Mouse (Mus musculus): ENCODE measurements around the gene Hoxb6. TPM values are rescaled to one million over a fixed set of nuclear protein-coding genes. Genes with fewer than 3 reads are reported as not detected.
A peak's percentile ranks its signal among the peaks of the same experiment; 100 is the strongest.

Hoxb6 gene
- polyA plus RNA-seq, 1 experiment from 2014 or later, result 1.9 TPM

DNA sequence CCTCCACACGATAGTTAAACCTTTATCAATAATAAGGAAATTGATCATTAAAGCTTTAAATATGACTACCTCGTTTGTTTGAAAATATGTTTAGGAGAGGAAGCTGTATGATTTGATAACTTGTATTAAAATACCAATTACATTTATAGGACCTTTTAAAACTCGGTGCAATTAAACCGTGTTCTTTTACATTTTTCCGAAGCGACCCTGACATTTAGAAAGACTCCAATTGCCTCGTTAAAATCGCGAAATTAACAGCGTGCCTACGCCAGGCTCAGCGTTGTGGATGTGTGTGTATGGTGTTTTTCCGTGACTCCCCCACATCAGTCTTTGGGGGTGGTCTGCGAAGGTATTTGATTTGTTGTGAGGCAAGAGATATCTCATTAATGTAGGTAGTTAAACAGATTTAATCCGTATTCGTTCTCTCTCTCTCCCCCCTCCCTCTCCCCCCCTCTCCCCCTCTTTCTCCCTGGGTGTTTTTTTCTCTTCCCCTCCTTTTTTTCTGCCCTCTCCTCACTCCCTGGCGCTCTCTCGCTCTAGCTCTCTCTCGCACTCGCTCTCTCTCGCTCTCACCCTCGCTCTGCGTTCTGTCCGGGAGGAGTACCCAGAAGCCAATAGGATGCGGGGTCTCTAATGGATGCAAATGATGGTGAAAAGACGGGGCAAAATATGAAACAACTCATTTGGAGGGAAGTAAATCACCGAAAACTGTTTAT lies 10.3 kb upstream of the Hoxb6 start, which contains the start of gene Hoxb8:
Hoxb8 (plus strand) TSS at position 51 of the 716 bp plus-strand sequence.
- H3K4me3 ChIP-seq (ENCODE audit: low read depth, low read length), result peak within 1 kb of the TSS; percentile 32; the same call in 1 of the 2 replicates
- H3K36me3 ChIP-seq (ENCODE audit: control insufficient read depth, insufficient read depth, low read length), result no peaks in the 10 kb centered on the region
- no peaks in the 10 kb centered on the region for H3K9me3 ChIP-seq (ENCODE audit: control insufficient read depth, low read length)
- peaks cover 100% of the 10 kb centered on the region for H3K27me3 ChIP-seq (replicated peaks; ENCODE audit: control insufficient read depth, insufficient read depth, low read length)
- WGBS, result 2% methylated on average over 27 of the region's 27 CpGs
- H3K27ac ChIP-seq (ENCODE audit: low read depth, low read length), result no peak within 1 kb of the TSS
- no peak for DNase-seq (ENCODE audit: low spot score)
- H3K4me2 ChIP-seq, result peak within 1 kb of the TSS; percentile 49; the same call in 1 of the 2 replicates
- no peaks in the 10 kb centered on the region for H3K4me1 ChIP-seq (replicated peaks; ENCODE audit: control insufficient read depth, insufficient read depth, low read length)
- ATAC-seq (replicated peaks; ENCODE audit: low FRiP score), result no peak
- H3K9ac ChIP-seq (ENCODE audit: low read depth, low read length), result no peak within 1 kb of the TSS

DNA sequence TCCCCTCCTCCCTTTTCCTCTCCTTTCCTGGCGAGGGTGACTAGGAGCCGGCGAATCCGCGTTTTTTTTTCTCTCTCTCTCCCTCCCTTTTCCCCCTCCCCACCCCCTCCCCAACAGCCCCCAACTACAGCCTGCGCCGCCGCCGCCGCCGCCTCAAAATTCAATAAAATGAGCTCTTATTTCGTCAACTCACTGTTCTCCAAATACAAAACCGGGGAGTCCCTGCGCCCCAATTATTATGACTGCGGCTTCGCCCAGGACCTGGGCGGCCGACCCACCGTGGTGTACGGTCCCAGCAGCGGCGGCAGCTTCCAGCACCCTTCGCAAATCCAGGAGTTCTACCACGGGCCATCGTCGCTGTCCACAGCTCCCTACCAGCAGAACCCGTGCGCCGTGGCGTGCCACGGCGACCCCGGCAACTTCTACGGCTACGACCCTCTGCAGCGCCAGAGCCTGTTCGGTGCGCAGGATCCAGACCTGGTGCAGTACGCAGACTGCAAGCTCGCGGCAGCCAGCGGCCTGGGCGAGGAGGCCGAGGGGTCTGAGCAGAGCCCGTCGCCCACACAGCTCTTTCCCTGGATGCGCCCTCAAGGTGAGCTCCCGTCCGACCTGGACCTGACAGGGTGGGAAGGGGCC lies 9.4 kb upstream of the Hoxb6 start:
- DNase-seq (ENCODE audit: low spot score), result no peak

GRCm38 (mm10) chr11:96284041-96284749 lies 8.1 kb upstream of the Hoxb6 start:
- peak overlapping the region; percentile 32 for H3K4me3 ChIP-seq (ENCODE audit: low read depth, low read length)
- H3K9me3 ChIP-seq (ENCODE audit: control insufficient read depth, low read length), result no peaks in the 10 kb centered on the region
- DNase-seq (ENCODE audit: low spot score) (no peak), ATAC-seq (replicated peaks; ENCODE audit: low FRiP score) (no peak)
- peak overlapping the region; percentile 37; the same call in 1 of the 2 replicates for H3K9ac ChIP-seq (ENCODE audit: low read depth, low read length)
- H3K36me3 ChIP-seq (ENCODE audit: control insufficient read depth, insufficient read depth, low read length), result no peaks in the 10 kb centered on the region
- H3K27me3 ChIP-seq (replicated peaks; ENCODE audit: control insufficient read depth, insufficient read depth, low read length), result peaks cover 100% of the 10 kb centered on the region
- H3K27ac ChIP-seq (ENCODE audit: low read depth, low read length), result no peak overlapping the region
- H3K4me2 ChIP-seq, result peak overlapping the region; percentile 49
- H3K4me1 ChIP-seq (replicated peaks; ENCODE audit: control insufficient read depth, insufficient read depth, low read length), result no peaks in the 10 kb centered on the region
- WGBS, result 1% methylated on average over 44 of the region's 49 CpGs

More for the DNA sequence above, 9.4 kb upstream of the Hoxb6 start:
- H3K9me3 ChIP-seq (ENCODE audit: control insufficient read depth, low read length), result no peaks in the 10 kb centered on the region
- H3K4me2 ChIP-seq, result peak overlapping the region; percentile 49
- no peak for ATAC-seq (replicated peaks; ENCODE audit: low FRiP score)
- H3K4me1 ChIP-seq (replicated peaks; ENCODE audit: control insufficient read depth, insufficient read depth, low read length), result no peaks in the 10 kb centered on the region
- no peak overlapping the region for H3K27ac ChIP-seq (ENCODE audit: low read depth, low read length)
- H3K4me3 ChIP-seq (ENCODE audit: low read depth, low read length), result peak overlapping the region; percentile 32
- WGBS, result under 1% methylated on average over 49 of the region's 49 CpGs
- peaks cover 100% of the 10 kb centered on the region for H3K27me3 ChIP-seq (replicated peaks; ENCODE audit: control insufficient read depth, insufficient read depth, low read length)
- H3K36me3 ChIP-seq (ENCODE audit: control insufficient read depth, insufficient read depth, low read length), result no peaks in the 10 kb centered on the region
- H3K9ac ChIP-seq (ENCODE audit: low read depth, low read length), result 0 out of 2 replicates have a peak overlapping the region, but pooled peaks have one; percentile 14

GRCm38 (mm10) chr11:96284774-96285734 lies 7.2 kb upstream of the Hoxb6 start:
- Histone ChIP-seq H3K4me3 (ENCODE audit: low read depth, low read length) (peak overlapping the region; percentile 32), H3K36me3 (ENCODE audit: control insufficient read depth, insufficient read depth, low read length) (no peaks in the 10 kb centered on the region), H3K4me1 (replicated peaks; ENCODE audit: control insufficient read depth, insufficient read depth, low read length) (no peaks in the 10 kb centered on the region), H3K27me3 (replicated peaks; ENCODE audit: control insufficient read depth, insufficient read depth, low read length) (peaks cover 100% of the 10 kb centered on the region), H3K4me2 (peak overlapping the region; percentile 49), H3K27ac (ENCODE audit: low read depth, low read length) (no peak overlapping the region), H3K9ac (ENCODE audit: low read depth, low read length) (no peak overlapping the region), H3K9me3 (ENCODE audit: control insufficient read depth, low read length) (no peaks in the 10 kb centered on the region)
- ATAC-seq (replicated peaks; ENCODE audit: low FRiP score), result no peak
- WGBS, result 1% methylated on average over 34 of the region's 37 CpGs
- DNase-seq (ENCODE audit: low spot score), result no peak

DNA sequence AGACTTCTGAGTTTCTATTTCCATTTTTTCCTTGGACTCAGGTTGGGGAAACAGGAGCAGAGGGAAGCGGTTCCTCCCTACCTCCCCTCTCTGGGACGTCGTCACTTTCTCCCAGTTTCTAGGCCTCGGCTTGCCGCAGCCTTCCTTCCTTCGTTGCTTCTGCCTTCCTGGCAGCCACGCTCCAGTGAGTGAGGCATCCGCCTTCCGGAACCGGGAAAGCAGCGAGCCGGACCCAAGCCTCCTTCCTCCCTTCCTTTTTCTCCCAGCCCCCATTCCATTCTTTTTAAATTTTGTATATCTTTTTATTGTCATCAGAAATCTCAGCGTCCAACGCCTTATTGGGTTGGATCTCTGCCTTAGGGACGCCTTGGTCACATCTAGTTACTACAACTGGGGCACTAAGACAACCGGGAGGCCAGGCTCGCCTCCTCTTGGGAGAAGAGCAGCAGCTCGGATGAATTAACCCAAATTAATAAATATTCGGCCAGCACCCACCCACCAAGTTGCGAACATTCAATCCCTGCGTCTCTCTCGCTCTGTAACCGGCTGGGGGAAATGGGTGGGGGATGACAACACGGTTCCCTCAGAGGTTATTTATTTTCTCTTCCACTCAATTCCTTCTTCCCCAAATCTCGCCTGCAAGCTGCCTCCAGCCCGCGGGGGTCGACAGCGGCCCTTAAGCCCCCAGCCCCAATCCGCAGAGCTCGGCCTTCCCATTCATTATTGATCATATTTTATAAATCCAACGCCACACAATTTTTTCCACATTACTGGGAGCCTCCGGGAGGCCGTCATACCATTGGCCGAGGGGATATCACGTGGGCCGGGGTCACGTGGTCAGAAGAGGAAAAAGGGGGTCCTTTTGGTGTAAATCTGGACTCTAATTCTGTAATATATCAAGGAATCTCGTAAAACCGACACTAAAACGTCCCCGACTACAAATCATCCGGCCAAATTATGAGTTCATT lies 6.2 kb upstream of the Hoxb6 start, which contains the start of gene Hoxb7:
Hoxb7 (plus strand) TSS at position 853 of the 968 bp plus-strand sequence.
- WGBS, result 2% methylated on average over 43 of the region's 43 CpGs
- Histone ChIP-seq H3K36me3 (ENCODE audit: control insufficient read depth, insufficient read depth, low read length) (no peaks in the 10 kb centered on the region), H3K9me3 (ENCODE audit: control insufficient read depth, low read length) (no peaks in the 10 kb centered on the region), H3K27ac (ENCODE audit: low read depth, low read length) (no peak within 1 kb of the TSS), H3K9ac (ENCODE audit: low read depth, low read length) (no peak within 1 kb of the TSS), H3K4me2 (peak within 1 kb of the TSS; percentile 66), H3K4me3 (ENCODE audit: low read depth, low read length) (peak within 1 kb of the TSS; percentile 40), H3K27me3 (replicated peaks; ENCODE audit: control insufficient read depth, insufficient read depth, low read length) (peaks cover 100% of the 10 kb centered on the region), H3K4me1 (replicated peaks; ENCODE audit: control insufficient read depth, insufficient read depth, low read length) (no peaks in the 10 kb centered on the region)
- no peak for DNase-seq (ENCODE audit: low spot score)
- ATAC-seq (replicated peaks; ENCODE audit: low FRiP score), result no peak

GRCm38 (mm10) chr11:96286739-96287385 lies 5.4 kb upstream of the Hoxb6 start:
- Histone ChIP-seq H3K4me2 (peak overlapping the region; percentile 66), H3K36me3 (ENCODE audit: control insufficient read depth, insufficient read depth, low read length) (no peaks in the 10 kb centered on the region), H3K9me3 (ENCODE audit: control insufficient read depth, low read length) (no peaks in the 10 kb centered on the region), H3K27me3 (replicated peaks; ENCODE audit: control insufficient read depth, insufficient read depth, low read length) (peaks cover 100% of the 10 kb centered on the region), H3K4me3 (ENCODE audit: low read depth, low read length) (peak overlapping the region; percentile 40), H3K4me1 (replicated peaks; ENCODE audit: control insufficient read depth, insufficient read depth, low read length) (no peaks in the 10 kb centered on the region), H3K27ac (ENCODE audit: low read depth, low read length) (no peak overlapping the region), H3K9ac (ENCODE audit: low read depth, low read length) (no peak overlapping the region)
- 1% methylated on average over 55 of the region's 55 CpGs for WGBS
- no peak for ATAC-seq (replicated peaks; ENCODE audit: low FRiP score)
- no peak for DNase-seq (ENCODE audit: low spot score)

- H3K4me2 ChIP-seq, result peak overlapping the region; percentile 66
- H3K27me3 ChIP-seq (replicated peaks; ENCODE audit: control insufficient read depth, insufficient read depth, low read length), result peaks cover 100% of the 10 kb centered on the region
- H3K9ac ChIP-seq (ENCODE audit: low read depth, low read length), result no peak overlapping the region
- no peak overlapping the region for H3K27ac ChIP-seq (ENCODE audit: low read depth, low read length)
- H3K4me1 ChIP-seq (replicated peaks; ENCODE audit: control insufficient read depth, insufficient read depth, low read length), result no peaks in the 10 kb centered on the region
- H3K4me3 ChIP-seq (ENCODE audit: low read depth, low read length), result peak overlapping the region; percentile 40; the same call in 1 of the 2 replicates
- ATAC-seq (replicated peaks; ENCODE audit: low FRiP score), result no peak
- no peaks in the 10 kb centered on the region for H3K36me3 ChIP-seq (ENCODE audit: control insufficient read depth, insufficient read depth, low read length)
- WGBS, result 5% methylated on average over 9 of the region's 9 CpGs
- H3K9me3 ChIP-seq (ENCODE audit: control insufficient read depth, low read length), result no peaks in the 10 kb centered on the region
- DNase-seq (ENCODE audit: low spot score), result no peak
Observed at GRCm38 (mm10) chr11:96287411-96287810, 4.9 kb upstream of the Hoxb6 start.

Data from liver, embryonic 11.5 days (tissue).